Mouse (Mus musculus) left cerebral cortex, adult 8-10 months (tissue): ENCODE results near the gene Frmd4a. TPM values are rescaled to one million over a fixed set of nuclear protein-coding genes. Genes with fewer than 3 reads are reported as not detected.

Experiments used
- DNase-seq, 2 experiments: peaks; one replicate each; pipeline ENCODE4 v3.0.0; 2022; ENCODE audit warnings: low spot score in 2 of 2
- total RNA-seq, 4 experiments: library from RNA; stranded (reverse); gene quantifications; 2 replicates each; pipeline ENCODE4 v1.2.4; 2022

The Frmd4a gene
- total RNA-seq, 4 experiments from 2014 or later = 49.9 to 53.7 (median 53.6) TPM

DNA sequence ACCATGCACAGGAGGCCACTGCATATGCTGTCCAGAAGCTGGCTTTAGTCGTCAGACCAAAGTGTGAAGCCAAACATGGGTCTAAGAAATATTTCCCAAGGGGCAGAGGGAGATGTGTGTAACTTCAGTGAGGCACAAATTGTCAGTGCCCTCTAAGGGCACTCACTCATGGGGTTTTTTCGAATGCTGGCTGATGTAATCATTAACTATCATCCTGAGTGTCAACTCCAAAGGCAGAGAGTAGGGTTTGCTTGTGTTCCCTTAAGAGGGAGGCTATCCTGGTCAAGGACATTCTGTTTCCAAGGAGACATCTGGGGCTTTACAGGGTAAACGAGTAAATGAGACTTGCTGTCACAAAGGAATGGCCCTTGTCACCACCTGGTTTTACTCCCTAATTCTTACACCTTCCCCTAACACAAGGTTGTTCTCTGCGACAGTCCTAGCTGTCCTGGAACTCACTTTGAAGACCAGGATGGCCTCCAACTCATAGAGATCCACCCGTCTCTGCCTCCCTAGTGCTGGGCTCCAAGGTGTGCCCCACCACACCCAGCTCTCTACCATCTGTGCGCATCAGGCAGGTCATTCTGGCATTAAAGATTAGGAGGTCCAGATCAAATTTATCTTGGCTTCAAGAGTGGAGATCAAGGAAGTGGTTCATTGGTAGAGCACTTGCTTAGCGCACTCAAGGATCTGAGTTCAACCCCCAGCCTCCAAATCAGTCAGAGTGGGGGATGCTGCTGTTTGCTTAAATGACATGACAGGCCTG, 555.2 kb downstream of the Frmd4a start:
- DNase-seq = no peak

DNA sequence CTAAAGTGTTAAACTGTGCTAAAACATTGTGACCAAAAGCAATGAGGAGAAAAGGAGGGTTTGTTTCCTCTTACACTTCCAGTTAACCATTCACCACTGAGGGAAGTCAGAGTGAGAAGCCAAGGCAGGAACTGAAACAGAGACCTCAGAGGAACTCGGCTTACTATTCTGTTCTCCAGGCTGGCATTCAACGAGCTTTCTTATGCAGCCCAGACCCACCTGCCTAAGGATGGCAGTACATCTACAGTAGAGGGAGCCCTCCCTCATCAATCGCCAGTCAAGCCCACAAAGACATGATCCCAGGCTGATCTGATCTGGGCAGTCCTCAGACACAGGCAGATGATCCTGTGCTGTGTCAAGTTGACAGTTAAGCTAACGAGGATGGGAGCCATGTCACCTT, 555.9 kb downstream of the Frmd4a start:
- DNase-seq = no peak

DNA sequence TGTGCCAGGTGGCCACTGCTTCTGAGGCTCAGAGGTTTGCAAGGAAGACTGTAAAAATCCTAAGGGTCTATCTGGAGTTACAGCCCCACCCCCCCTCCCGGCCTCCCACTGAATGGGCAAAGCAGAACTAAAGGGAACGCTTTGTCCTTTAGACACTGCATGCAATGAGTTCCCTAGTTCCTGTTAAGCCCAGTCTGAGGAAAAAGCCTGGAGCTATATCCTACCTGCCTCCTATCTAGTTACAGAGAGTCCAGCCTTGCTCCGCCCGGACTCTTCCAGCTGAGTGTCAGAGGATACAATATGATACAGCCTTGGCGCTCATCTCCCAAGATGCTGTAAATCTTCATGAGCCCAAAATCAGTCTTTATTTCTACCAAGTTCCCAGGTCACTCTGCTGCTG, 556.7 kb downstream of the Frmd4a start:
- DNase-seq = no peak

GRCm38 (mm10) chr2:4575163-4575562, 557.6 kb downstream of the Frmd4a start:
- DNase-seq = no peak

DNA sequence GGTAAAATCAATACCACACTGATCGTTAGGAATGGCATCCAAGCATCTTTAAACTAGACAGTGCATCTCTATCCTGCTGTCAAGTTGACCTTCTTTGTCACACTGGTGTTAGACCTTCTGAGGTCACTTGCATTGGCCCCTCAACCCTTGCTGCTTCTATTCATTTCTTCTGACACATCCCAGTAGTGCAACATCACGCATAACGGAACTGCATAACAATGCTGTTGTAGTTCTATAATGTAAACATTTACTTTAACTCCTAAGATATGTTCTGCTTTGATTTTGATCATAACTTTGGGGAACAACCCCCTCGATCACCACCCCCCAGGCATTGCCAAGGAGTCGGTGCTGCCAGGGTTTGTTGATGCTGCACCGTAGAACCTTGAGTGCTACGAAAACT, 558.5 kb downstream of the Frmd4a start:
- no peak for DNase-seq

DNA sequence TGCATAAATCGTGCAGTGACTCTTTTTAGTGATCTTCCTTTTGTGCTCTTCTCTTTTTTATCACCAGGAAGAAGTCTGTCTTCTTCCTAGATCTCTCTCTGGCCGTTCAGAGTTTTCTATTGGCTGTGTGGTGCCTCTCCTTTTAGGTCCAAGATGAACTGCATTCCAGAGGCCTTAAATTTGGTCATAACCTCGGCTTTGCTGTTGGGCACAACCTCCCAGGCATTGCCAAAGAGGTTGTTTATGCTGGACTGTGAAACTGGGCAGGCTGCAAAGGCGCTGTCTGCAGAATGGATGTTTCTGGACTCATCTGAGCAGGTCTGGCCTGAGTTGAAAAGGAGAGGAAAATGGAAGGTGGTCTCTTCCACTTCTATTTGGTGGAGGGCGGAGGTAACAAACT, 560.8 kb downstream of the Frmd4a start:
- DNase-seq = no peak

DNA sequence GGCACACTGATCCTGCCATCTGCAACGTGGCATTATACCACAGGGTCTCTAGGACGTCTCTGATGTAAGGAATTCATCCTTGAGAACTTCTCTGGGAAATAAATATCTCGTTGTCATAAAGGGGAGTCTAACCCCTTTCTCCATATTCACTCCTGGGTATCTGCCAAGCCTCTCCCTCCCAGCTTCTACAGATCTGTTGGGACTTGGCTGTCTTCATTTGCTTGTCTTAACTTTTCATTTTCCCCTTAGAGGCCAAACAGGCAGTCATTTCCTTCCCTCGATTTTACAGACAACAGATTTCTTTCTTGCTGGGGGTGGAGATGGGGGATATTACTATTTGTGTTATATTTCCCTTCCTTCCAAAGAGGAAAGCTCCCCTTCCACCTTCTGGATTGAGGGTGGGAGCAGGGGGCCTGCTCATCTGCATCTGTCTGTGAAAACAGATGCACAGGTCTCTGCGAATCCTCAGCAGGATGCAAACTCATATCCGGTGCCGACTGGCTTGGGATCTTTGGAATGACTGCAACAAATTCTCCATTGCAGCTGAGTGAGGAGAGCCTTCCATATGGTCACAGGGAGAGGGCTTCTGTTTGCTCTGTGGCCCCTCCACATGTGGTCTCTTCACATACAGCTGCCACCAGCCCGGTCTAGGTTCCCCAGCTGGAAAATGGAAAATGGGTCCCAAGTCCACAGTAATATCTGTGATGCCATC, 562.0 kb downstream of the Frmd4a start:
- DNase-seq = no peak

- DNase-seq = no peak
Measured at GRCm38 (mm10) chr2:4580666-4581065, 563.1 kb downstream of the Frmd4a start.

- no peak for DNase-seq
Measured at GRCm38 (mm10) chr2:4582930-4583329, 565.4 kb downstream of the Frmd4a start.

DNA sequence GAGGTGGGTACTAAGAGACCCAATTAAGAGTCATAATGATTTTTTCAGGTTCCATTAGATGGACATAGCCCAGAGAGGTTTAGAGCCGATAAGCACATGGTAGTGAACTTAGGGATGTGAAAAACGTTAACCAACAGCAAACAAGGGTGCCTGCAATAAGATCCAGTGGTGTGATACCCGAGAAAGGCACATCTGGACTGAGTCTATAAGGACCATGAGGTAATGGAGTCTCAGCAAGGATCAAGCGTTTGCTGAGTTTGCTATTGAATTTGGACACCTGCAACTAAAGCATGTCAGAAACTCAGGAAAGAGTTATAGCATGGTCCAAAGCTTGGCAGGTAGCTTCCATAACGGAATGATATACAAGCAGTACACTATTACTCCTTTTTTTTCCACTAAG, 566.7 kb downstream of the Frmd4a start:
- no peak for DNase-seq

DNA sequence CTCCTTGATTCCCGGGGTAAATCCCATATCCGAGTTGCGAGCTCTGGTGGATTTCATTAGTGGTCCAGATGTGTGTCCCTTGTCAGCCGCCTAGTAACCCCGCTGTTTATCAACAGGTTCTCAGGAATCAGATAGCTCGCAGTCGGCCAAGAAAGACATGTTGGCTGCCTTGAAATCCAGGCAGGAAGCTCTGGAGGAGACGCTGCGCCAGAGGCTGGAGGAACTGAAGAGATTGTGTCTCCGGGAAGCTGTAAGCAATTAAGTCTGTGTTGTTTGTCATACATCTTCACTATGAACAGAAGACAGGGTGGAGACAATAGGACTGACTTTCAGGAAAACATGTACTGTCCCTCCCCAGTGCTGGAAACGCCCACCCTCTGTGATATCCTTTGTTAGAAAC, 568.7 kb downstream of the Frmd4a start:
- no peak for DNase-seq

DNA sequence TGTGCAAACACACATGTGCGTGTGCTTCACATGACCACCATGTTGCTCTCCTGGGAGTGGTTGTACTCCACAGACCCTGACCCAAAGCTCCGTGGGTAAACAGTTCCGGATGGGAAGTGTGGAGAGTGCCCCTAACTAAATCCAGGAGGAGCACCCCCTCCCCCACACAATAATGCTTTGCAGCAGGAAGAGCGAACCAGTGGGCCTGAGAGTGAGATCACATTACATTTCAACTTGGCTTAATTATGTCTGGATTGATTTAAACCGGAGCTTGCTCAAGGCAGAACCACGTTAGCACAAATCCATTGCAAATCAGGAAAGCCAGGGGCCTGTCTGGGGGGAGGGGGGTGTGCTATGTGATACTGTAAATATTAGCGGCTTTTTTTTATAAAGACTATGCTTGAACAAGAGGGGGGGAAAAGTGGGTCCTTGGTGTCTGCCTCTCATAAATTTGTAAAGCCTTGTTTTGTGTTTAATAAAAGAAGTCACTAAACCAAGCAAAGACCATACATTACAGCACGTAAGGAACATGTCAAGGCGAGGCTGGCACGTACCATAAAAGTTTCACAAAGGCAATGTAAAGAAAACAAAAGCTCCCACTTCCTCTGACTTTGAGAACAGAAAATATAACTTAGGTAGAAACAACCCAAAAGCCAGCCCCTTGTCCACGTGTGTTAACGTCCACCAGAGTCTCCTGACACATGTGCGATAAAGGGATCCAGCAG, 570.3 kb downstream of the Frmd4a start:
- DNase-seq = no peak

GRCm38 (mm10) chr2:4591647-4592046, 574.1 kb downstream of the Frmd4a start:
- no peak for DNase-seq

GRCm38 (mm10) chr2:4592666-4593065, 575.1 kb downstream of the Frmd4a start:
- no peak for DNase-seq

DNA sequence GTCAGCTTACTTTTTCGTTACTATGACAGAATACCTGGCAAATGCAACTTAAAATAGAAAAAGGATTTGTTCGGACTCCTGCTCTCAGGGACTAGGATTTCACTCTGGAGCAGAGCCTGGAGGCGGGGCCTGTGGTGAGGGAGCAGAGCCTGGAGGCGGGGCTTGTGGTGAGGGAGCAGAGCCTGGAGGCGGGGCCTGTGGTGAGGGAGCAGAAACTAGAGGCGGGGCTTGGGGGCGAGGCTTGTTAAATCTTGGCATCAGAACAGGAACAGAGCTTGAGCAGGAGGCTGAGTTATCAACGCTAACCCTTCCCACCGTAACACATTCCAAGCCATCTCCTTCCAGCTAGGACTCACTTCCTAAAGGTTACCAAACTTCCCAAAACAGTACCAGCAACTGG, 575.9 kb downstream of the Frmd4a start:
- DNase-seq = peak in 1 of 2 experiments; percentile 28

DNA sequence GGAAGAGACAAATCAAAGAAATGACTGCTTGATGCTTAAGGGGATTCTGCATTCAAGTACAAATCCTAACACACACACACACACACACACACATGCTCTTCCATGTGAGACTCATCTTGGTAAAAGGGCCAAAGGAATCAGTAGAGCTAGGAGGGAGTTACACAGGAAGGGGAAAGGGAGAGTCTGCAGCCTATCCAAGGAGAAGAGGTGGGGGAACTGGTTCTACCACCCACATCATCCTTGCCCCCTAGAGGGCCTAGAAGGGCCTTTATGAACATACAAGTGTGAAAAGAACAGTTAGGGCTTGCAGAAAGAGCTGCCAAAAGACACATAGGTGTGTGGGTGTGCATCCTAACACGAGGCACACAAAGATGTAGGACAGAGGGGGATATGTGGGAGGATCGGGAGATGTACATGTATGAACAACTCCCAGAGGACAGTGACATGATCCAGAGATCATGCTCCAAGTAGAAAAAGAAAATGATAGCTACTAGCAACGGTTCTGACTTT, 576.4 kb downstream of the Frmd4a start:
- DNase-seq = no peak

- no peak for DNase-seq
Measured at GRCm38 (mm10) chr2:4596992-4597391, 579.5 kb downstream of the Frmd4a start.

GRCm38 (mm10) chr2:4601034-4601890, 583.7 kb downstream of the Frmd4a start:
- DNase-seq = peak; percentile 25 to 26

GRCm38 (mm10) chr2:4603361-4603945, 585.9 kb downstream of the Frmd4a start:
- no peak for DNase-seq

- no peak for DNase-seq
Measured at GRCm38 (mm10) chr2:4606559-4606958, 589.0 kb downstream of the Frmd4a start.

DNA sequence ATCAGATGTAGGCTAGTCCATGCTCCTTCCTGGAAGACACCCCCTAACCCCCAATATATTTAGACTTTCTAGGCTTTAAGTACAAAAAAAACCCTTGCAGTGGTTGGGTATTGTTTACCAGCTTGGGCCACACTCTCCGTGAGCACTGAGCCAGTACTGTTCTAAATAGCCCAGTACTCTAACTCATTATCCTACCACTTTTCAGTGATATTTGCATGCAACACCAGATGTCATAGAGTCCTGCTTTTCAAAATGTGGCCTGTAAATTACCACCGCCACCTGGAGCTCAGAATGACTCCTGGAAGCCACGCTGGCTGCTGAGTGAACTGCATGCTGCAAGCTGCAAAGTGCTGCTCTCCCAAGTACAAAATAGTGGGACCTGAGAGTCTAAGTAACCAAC, 590.7 kb downstream of the Frmd4a start:
- DNase-seq = no peak
